Mouse (Mus musculus) right cerebral cortex, postnatal 14 days (tissue): ENCODE measurements around the gene Ccdc189.
"Not testable (repeated sequence)": the region's sequence is repeated elsewhere in the genome, so short reads cannot be mapped to it uniquely, and the experiment has no call there.

Experiments used
- DNase-seq: peaks from one replicate; pipeline ENCODE4 v3.0.0; 2022

Gene Ccdc189

DNA sequence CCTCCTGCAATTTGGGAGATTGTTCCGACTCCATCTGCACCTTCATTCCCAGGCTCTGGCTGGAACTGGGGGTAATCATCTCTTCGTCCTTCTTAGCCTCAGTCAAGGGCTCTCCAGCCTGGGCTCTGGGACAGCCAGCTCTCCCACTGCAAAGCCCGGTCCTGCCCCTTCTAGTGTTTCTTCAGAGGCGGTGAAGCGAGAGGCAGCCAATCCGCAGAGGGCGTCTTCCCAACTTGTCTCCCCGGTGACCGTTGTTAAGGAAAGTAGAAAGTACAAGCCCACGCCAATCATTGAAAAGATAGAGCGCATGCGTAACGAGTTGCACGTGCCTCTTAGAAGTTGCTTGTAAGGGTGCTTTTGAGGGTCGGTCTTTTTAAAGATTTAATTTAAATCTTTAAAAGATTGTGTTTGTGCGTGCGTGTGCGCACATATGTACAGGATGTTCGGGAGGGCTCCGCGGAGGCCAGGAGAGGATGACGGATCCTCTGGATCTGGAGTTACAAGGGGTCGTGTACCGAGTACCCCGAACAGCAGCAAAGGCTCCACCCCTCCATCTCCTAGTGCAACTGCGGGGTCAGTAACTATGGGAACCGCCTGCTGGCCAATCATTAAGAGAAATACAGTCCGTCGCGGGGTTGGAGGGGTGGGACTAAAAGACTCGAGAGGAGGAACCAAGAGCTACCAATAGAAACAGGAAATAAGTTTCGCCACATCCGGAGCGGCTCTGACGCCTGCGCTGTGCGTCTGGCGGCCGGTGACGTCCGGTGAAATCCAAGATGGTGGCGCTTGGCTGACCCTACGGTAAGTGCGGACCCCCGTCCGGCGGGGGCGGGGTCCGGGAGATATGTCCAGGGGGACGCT is at the start of gene Ccdc189, which contains the start of gene Rnf40:
Ccdc189 (minus strand) TSS at position 585 of the 861 bp plus-strand sequence.
Rnf40 (plus strand) TSS at position 757 of the 861 bp plus-strand sequence.
- peak; percentile 87 for DNase-seq

DNA sequence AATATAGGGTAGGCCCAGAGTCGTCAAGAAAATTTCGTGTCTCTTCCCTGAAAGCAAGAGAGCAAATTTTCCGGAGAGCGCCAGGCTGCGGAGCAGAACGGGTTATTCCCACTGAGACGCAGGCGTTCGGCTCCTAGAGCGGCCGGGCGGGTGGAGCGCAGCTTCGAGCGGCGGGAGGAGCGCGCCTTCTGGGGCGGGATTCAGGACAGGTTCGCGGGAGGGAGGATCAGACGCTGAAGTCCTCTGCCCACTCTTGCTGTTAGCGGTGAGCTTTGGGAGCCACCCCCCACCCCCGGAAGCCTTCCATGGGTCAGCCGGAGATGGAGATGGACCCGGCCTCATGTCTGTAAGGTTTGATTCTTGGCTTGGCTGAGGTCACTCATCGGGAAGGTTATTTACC is 48.6 kb upstream of the Ccdc189 start:
- peak; percentile 83 for DNase-seq

DNA sequence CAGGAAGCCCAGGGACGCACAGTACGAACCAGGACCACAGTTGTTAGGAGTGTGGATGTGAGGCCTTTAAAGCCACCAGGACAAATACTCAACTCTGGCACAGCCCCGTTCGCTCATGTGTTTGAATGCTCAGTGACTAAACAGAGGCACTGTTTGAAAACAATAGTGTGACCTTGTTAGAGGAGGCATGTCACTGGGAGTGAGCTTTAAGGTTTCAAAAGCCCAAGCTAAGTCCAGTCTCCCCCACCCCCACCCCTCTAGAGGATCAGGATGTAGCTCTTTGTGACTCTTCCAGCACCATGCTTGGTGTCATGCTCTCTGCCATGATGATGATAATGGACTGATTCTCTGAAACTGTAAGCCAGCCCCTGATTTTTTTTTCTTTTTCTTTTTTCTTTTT is 43.0 kb upstream of the Ccdc189 start:
- DNase-seq = no peak

DNA sequence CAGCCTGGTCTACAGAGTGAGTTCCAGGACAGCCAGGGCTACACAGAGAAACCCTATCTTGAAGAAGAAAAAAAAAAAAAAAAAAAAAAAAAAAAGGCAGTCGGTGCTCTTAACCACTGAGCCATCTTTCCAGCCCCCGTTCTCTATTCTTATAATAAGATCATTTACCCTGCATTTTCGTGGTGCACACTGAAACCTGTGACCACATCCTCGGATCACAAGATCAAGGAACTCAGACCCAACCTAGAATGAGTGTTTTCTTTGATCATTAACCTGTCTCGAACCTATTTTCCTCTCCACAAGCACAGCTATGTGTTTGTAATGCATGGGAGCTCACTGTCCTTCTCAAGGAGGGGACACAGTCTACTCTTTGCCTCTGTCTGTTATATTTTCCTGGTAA is 40.3 kb upstream of the Ccdc189 start:
- no peak for DNase-seq

DNA sequence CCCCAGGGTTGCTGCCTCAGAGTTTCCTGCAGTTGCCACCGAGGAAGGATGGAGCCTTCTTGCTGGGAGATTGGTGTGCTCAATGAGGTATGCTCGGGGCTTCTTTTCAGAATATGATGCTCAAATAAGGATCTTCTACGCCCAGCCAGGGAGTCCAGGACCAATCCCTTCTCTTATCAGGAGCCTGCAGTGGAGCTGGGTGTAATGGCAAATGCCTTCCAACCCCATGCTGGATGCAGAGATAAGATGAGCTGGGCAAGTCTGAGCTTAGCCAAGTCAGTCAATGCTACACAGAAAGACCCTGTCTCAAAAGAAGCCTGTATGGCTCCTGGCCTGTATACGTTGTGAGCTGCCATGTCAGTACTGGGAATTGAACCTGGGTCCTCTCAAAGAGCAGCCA is 38.1 kb upstream of the Ccdc189 start:
- no peak for DNase-seq

DNA sequence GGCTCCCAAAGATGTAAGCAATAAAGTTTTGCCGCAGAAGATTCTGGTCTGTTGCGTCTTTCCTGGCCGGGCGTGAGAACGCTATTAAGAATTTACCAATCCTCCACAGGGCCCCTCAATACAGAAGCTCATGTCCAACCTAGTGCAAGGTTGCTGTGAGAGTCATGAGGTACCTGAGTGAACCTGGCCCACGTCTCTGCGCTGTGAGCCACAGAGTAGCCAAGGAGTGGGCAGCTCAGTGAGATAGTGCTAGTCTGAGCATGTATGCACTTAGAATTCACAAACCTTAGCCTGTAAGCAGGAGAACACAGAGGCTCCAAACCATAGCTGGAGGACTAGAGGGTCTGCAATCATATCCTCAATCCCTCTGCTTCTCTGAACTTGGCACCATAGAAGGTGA is 37.6 kb upstream of the Ccdc189 start:
- DNase-seq = no peak

DNA sequence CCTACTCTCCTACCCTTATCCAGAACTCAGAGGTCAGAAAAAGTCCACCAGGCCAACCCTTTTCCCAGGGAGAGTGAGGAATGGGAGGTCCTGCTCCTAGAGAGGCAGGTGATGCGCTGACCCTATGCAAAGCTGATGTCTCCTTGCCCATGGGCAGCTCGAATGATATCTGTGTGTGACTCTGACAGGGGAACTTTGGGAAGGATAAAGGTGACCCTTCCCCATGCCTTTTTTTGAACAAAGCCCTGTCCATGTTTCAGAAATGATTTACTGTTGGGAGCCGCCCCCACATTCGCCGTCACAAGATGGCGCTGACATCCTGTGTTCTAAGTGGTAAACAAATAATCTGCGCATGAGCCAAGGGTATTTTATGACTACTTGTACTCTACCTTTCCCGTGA is 30.0 kb upstream of the Ccdc189 start:
- not testable (repeated sequence) for DNase-seq

DNA sequence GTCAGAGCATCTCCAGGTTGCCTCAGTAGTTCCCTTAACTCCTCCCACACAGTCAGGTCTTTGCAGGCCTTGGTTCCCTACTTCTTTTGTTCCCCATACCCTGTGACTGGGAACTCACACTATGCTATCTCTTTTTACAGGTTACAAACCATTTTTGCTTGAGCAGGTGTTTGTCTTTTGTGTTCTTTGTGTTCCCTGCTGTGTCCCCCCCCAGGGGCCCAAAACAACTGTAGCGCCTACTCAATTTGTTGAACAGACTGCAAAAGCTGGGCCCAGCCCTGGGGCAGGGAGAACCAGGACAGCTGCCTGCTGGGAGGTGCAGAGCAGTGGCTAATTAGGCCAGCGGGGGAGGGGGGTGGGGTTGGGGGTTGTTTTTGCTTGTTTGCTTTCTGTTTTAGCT is 29.6 kb upstream of the Ccdc189 start:
- DNase-seq = no peak

DNA sequence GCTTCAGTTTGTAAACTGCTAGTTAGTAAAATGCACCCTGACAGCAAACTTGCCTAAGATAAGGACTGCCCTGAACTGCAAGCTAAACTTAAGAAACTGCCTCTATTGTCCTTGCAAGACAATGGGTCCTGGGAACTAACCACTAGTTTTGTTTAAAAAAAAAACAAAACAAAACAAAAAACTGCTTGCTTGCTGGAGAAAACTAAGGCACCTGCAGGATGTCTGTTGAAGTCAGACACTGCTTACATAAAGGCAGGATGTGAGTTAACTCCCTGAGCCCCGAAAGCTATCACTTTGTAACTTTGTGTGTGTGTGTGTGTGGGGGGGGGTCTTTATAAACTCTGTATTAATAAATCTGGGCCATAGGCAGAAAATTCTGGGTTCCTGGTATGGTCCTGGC is 28.5 kb upstream of the Ccdc189 start:
- DNase-seq = no peak

DNA sequence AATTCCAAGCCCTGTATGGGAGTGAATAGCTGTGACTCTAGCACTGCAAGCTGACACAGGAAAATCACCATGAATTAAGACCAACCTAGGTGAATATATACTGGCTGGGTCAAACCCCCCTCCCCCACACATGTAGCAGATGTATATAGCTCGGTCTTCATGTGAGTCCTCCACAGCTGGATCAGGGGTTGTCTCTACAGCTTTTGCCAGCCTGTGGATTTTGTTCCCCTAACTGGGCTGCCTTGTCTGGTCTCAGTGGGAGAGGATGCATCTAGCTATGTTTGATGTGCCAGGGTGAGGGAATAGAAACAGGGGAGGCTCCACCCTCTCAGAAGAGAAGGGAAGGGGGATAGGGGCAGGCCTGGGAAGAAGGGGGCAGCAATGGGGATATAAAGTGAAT is 27.9 kb upstream of the Ccdc189 start:
- no peak for DNase-seq

DNA sequence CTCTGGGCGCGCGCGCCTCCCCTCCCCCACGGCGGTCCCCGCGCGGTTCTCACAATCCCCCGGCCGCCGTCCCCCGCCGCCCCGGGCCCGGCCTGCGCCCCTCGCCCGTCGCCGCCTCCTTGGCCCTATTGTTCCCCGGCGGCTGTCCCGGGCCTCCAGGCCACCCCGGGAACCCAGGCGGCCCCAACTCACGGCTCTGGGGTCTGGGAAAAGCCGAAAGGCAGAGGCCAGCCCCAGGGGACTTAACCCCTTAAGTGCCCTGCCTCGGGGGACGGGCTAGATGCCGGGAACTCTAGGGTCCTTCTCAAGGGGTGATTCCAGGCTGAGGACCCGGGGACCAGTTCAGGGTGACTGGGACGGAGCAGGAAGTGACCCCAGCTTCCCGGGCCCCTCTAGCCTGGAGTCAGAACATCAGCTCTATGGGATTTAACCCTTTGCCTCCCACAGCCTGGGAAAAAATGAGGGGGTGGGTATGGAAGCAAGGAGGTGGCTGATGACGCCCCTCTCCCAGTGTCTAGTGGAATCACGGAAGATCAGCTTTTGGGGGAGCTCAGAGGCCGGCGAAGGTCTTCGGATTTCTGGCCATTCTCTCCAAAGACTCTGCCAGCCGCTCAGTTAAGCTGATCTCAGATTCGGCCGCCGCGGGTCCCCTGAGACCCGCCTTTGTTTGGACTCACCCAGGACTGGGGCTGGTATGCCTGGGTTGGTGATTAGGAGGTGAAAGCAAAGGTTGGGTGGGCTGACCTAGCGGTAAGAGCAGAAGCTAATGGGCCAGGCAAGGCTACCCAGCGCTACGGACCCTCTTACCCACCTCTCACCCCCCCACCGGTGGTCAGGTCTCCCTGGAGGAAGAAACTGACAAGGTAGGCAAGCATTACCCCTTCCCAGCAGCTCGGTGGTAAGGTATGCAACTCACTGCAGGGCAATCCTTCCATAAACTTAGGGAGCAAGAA is 26.8 kb upstream of the Ccdc189 start, which contains the start of gene Zfp629:
Zfp629 (minus strand) TSS at position 907 of the 953 bp plus-strand sequence.
- peak; percentile 76 for DNase-seq

DNA sequence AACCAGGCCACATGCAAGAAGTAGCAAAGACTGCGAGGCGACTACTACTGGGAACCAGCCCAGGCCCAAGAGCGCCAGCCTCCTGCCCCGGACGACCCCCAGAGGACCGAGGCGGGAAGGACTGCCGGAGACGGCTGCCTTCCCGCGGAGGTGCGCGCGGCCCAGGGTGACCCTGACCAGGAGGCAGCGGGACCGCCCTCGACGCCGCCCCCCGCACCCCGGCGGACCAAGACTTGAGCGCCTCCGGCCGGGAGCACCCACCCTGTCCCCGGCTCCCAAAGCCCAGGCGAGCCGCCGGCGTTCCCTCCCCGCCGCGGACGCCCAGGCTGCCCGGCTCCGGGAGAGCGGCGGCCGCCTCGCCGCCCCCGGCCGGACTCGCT is 26.1 kb upstream of the Ccdc189 start:
- peak; percentile 45 for DNase-seq

DNA sequence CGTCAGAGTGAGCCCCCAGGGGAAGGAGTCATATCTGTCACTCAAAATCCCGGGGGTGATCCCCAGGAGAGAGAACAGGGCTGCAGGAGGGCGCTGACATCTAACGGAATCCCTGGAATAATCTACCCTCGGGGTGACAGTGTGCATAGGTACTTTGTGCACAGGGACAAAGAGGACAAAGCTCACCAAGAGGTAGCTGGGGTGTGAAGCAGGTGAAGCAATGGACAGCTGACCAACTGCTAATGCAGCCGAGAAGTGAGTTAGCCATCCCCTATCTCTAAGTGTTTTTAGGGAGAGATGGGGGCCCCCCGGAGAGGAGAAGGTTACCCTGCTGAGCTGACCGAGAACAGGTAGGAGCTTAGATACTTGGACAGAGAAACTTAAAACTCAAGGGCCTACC is 25.7 kb upstream of the Ccdc189 start:
- DNase-seq = no peak

DNA sequence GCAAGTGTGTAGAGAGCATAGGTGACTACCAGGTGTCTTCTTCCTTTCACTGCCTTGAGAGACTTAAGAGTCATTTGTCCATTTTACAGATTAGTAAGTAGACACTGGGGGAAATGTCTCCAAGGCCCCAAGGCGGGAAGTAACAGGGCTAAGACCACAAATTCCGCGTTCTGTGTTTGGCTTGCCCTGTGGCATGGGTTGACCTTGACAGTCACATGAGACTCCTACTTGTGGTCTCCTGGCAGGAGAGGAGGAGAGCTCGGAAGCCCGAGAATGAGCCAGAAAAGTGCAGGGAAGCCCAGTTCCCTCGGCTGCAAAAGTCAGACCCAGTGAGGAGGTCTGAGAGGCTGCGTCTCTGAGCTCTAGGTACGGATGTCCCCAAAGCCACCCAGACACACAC is 25.1 kb upstream of the Ccdc189 start:
- no peak for DNase-seq

DNA sequence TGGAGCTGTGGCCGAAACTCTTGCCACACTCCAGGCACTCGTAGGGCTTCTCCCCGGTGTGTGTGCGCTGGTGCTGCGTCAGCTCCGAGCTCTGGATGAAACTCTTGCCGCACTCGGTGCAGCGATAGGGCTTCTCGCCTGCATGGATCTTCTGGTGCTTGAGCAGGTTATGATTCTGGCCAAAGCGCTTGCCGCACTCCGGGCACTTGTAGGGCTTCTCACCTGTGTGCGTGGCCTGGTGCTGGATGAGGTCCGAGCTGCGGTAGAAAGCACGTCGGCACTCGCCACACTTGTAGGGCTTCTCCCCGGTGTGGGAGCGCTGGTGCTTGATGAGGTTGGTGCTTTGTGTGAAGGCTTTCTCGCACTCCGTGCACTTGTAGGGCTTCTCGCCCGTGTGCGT is 23.2 kb upstream of the Ccdc189 start:
- DNase-seq = no peak

DNA sequence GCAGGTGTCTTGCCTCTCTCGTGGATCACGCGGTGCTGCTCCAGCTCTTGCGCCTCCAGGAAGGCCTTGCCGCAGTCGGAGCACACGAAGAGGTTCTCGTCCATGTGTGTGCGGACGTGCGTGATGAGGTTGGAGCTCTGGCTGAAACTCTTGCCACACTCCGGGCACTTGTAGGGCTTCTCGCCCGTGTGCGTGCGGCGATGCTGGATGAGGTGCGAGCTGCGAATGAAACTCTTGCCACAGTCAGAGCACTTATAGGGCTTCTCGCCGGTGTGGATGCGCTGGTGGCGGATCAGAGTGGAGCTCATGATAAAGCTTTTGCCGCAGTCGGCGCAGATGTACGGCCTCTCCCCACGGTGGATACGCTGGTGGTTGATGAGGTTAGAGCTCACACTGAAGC is 22.6 kb upstream of the Ccdc189 start:
- no peak for DNase-seq

DNA sequence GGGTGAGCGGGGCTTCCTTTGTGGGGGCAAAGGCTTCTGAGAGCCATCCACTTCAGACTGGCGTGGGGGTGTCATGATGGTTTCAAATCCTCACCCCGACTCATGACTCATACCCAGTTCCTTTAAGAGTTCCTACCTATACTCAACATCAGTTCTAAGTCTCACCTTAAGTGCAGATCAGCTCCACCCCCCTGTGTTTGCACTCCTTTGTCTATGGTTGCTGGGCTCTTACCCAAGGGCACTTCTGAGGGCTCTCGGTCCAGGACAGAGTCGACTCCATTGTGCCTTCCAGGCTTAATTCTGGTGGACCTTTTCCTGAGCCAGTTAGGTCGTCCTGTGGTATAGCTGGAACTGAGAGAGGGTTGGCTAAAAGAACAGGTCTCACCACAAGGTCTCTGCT is 18.8 kb upstream of the Ccdc189 start:
- DNase-seq = no peak

DNA sequence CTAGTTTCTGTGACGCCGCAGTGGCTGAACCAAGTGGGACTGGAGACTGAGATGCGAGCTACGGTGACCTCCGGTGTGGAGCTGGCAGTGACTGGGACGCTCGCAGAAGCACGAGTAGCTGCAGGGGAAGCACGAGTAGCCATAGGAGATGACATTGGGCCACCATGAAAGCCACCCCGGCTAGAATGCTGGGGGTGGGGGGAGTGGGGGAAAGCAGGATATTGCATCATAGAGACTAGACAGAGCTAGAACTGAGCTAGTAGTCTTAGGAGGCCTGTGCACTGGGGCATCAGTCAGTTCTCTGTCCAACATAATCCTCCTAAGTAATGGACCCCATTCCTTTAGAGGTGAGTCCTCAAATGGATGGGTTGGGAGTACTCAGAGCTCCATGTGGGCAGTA is 15.9 kb upstream of the Ccdc189 start:
- no peak for DNase-seq

DNA sequence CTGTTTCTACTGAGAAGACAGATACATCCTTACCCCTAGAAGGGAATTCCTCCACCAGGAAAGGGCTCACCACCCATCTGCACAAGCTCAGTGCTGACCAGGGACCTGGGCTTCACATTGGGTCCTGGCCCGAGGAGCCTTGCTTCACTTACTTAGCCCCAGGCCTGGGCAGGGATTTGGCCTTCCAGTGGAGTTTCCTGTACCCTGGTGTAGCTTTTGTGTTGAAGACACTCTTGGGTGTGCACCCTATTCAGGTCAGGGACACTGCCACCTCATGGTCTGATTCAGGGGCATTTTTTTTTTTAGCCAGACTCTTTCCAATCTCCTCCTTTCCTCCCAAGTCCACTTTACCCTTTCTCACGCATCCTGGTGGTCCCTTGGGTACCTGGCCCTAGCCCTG is 14.5 kb upstream of the Ccdc189 start:
- DNase-seq = no peak

DNA sequence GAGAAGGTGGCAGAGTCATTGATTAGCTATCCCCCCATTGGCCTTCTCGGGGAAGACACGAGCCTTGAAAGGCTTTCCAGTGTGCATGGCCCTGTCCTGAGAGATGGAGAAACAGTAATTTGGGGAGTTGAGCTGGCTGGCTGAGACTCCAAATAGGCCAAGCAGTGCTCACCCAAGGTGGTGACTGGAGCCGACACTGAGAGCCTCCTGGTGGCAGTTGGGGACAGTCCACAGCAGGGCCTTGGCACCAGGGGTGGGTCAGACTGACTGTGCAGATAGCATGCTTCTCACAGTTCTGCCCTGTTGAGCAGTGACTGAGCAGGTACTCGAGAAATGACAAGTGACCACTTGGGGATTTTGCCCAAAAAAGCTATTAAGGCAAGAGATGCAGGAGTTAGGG is 13.3 kb upstream of the Ccdc189 start:
- no peak for DNase-seq

DNA sequence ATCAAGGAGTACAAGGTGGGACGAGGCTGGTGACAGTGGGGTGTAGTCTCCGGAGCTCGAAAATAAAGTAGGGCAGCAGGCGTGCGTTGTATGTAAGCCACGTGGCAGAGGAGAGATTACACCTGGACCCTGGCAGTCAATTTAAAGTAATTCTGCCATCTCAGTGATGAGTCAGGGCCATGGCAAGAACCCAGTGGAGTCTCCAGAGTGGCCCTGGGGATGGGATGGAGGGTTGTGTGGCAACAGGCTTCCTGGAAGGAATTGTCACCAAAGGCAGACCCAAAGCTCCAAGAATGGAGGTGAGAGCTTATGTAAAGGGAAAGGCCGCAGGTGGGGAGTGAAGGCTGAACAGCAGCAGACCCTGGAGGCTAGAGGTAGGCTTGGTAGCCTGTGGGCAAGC is 12.2 kb upstream of the Ccdc189 start:
- DNase-seq = no peak

DNA sequence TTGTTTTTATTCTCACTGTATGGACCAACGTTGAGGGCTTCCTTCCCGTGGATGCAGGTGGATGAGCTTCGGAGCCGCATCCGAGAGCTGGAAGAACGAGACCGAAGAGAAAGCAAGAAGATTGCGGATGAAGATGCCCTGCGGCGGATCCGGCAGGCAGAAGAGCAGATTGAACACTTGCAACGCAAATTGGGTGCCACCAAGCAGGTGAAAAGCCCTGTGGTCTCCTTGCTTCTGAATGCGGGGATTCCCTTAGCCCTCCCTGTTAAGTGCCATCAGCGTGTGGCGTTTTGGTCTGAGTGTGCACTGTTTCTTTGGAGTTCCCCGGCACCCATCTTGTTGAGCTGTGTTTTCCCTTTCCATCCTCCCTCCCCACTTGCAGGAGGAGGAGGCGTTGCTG is 8.4 kb upstream of the Ccdc189 start:
- no peak for DNase-seq

DNA sequence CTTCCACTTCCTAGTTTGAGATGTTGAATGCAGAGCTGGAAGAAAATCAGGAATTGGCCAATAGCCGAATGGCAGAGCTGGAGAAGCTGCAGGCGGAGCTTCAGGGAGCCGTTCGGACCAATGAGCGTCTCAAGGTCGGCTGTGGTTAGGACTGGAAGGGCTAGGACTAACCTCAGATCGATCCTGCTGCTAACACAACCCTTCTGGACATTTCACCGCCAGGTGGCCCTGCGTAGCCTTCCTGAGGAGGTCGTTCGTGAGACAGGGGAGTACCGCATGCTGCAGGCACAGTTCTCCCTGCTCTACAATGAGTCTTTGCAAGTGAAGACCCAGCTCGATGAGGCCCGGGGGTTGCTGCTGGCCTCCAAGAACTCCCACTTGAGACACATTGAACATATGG is 4.2 kb upstream of the Ccdc189 start:
- no peak for DNase-seq

DNA sequence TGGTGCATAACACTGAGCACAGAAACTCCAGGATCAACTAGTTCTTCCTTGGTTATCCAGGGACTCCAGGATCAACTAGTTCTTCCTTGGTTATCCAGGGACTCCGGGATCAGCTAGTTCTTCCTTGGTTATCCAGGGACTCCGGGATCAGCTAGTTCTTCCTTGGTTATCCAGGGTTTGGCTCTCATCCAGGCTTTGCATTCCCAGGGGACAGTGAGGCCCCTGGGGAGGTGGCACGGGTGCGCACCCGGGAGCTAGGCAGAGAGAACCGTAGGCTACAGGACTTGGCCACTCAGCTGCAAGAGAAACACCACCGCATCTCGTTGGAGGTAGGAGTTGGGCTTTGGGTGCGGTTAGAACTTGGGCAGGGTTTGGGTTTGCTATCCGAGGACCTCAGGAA is 2.7 kb upstream of the Ccdc189 start:
- DNase-seq = peak; percentile 3
